Mouse (Mus musculus) monocyte, adult 5-6 weeks (primary cell): Measurements from ENCODE around the gene Large1. TPM values are rescaled to one million over a fixed set of nuclear protein-coding genes. Genes with fewer than 3 reads are reported as not detected.
"Not testable (repeated sequence)": the region's sequence is repeated elsewhere in the genome, so short reads cannot be mapped to it uniquely, and the experiment has no call there.

Source experiments
- ATAC-seq: fragments of 153-309, 156-312 bp; replicated peaks from 2 replicates; pipeline ENCODE4 v1.8.0; 2017; ENCODE audit warnings: mild to moderate bottlenecking; ENCODE audit not compliant: low TSS enrichment, insufficient number of reproducible peaks, severe bottlenecking, poor library complexity, low FRiP score
- total RNA-seq: library from RNA; stranded (forward); fragments of 200-1000, 200-491, 200-594 nt; gene quantifications from 3 replicates; pipeline ENCODE4 v1.2.3, GENCODE M21; 2017

The Large1 gene
- 1.1 to 2.2 TPM (median 1.2 TPM) in 3 replicates for total RNA-seq

DNA sequence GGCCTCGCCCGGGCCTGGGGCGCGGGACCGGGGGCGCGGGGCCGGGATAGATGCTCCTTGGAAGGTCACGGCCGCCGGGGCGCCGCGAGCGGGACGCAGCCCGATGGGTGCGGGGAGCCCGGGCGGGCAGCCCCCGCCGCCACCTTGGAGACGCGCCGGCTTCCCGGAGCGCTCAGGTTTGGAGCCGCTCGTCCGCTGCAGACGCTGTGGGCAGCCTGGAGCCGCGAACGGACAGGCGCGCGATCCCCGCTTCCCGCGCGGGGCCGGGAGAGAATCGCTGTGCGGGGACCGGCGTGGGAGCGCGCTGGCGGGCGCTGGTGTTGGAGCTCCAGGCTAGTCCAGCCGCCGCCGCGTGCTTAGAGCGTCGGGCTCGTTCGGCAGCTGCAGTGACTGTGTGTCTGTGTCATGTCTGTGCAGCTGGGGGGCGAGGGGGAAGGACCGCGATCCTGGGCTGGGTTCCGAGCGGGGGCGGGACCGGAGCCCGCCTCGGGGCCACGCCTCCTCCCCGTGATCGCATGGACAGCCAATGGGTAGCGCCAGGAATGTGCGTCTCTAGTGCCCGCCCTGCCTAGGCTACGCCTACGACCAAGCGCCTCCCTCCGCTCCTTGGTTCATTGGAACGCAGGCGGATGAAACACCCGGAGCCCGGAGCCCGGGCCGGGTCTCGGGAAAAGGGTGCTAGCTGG lies at the start of gene Large1:
Gene Large1 (minus strand): TSS at position 433 of the 686 bp plus-strand sequence.
- ATAC-seq = peak; percentile 96

DNA sequence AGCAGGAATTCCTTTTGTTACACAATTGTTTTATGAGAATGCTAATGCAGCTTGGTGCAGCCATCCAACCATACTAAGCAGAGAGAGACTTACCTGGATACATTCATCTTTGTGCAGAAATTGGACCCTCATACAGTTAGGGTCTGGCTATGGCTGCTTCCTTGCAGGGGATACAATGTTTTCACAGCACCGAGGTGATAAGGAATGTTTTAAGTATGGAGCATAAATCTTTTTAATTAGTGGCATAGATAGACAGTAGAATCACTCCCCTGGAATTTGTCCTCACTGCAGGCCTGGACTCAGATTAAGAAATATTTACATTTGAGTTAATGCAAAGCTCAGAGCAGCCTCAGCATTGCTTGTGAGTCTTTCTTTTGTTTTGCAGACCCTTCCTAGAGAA lies 47.0 kb upstream of the Large1 start:
- no peak for ATAC-seq

DNA sequence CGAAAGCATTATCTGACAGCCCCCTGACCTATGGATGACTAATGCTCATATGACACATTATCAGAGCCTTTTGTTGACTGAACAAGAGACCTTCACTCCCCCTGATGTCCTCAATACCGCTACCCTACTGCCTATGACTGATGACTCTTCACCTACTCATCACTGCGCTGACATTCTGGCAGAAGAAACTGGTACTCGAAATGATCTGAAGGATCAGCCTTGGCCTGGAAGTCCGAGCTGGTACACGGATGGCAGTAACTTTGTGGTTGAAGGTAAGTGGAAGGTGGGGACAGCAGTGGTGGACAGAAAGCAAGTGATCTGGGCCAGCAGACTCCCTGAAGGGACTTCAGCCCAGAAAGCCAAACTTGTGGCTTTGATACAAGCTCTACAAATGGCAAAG lies 19.7 kb upstream of the Large1 start:
- not testable (repeated sequence) for ATAC-seq

DNA sequence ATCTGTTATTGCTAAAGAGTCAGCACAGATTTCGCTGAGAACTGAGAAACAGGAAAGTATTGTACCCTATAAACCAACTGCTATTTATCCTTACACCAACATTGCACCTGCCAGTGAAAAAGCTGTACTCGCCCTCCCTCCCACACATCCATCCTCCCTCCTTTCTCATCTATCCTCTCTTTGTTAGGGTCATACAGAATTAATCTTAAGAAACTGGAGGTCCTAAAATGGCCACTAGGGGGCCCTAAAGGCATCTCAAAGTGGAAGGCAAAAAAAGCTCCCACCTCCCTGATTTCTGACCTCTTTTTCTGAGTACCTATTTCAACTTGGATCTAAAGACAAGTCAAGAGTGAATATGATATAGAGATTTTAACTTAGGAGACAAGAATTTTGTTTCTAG lies 2.6 kb upstream of the Large1 start:
- ATAC-seq = no peak

DNA sequence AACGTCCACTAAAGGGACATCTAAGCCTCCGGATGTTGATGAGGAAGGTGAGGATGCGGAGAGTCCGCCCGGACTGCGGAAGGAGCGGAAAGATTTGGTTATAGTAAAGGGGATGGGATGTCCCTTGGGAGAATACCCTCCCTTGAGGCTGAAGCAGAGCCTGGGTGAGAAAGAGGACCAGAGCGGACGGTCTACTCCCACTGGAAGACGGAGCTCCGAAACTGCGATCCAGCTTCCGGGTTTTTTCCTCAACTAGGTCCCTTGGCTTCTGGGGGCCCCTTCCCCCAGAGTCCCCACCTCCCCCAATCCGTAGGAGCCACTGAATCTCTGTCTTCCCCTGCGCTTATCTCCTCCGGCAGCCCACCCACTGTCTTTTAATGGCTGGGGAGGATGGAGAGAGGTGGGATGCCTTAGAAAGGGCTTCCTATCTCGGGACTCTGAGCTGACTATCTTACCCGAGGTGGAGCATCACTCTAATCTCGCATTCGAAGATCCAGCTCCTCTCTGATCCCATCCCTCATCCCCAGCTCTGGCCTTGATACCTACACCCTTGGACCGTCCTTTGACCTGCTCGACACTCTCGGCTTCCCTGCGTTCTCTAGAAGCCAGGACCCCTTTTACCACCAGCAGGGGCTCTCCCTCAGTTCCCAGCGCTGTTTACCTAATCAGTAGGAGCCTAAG lies 1.0 kb upstream of the Large1 start:
- ATAC-seq = no peak

DNA sequence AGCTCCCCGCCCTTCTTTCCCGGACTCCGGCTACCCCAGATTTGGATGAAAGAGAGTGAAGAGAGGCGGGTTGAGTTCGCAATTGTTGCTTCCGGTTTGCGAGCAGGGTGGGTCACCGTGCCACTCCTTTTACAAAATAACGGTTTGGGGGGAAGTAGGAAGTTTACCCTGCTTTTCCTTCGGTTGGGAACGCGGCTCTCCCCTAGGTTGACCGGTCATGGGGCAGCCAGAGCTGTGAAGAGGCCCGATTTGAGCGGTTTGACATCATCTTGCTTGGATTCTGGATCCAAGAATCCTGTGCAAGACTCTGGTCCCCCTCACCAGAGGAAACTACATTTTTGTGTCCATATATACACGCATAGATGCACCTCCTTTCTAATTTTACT lies 447 bp upstream of the Large1 start:
- no peak for ATAC-seq

DNA sequence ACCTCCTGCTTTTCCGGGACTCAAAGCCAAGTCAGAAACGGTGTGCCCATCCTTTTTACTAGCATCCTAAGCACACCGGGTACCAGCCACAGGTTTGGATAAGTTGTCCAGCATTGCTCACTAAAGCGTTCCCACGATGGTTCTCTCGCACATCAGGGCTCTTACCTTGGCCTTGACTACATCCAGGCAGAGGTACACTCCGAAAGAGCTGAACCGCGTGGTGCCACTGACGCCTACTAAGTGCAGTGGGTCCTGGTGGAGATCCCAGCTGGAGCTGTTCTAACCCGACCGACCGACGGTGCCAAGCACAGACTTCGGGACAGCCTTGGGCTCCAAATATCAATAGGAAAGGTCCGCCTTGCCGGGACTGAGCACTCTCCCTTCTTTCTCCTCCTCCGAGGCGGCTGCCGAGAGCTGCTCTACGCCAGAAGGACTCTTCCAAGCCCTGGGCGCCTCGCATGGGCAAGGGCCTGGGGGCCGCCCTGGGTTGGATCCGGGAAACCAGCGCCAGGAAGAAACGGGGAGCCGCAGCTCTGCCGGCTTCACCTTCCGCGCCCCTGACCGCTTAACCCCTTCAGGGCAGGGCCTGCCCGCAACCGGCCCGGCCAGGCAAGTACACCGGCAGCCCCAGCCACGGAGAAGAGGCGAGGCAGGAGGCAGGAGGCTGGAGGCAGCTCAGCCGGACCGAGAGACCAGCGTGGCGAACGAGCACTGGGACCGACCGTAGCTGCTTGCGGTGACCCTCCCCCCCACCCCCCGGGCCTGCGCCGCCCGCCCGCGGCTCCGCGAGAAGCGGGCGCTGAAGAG lies 836 bp downstream of the Large1 start:
- ATAC-seq = no peak

DNA sequence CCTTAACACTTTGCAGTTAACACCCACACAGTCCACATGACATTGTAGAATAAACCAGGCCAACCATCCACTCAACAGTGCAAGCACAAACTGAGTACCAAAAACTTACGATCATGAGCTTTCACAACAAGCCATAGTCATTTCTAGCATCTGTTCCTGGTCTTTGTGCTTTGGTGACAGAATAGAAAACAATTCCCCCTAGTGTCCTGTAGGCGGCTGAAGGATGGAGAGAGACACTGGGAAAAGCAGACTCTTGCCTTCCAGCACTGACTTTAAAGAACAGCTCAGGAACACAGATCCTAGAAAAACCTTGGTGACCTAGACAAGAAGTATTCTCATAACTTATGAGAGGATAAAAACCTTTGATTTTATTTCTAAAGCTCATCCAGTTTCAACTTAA lies 3.0 kb downstream of the Large1 start:
- no peak for ATAC-seq

DNA sequence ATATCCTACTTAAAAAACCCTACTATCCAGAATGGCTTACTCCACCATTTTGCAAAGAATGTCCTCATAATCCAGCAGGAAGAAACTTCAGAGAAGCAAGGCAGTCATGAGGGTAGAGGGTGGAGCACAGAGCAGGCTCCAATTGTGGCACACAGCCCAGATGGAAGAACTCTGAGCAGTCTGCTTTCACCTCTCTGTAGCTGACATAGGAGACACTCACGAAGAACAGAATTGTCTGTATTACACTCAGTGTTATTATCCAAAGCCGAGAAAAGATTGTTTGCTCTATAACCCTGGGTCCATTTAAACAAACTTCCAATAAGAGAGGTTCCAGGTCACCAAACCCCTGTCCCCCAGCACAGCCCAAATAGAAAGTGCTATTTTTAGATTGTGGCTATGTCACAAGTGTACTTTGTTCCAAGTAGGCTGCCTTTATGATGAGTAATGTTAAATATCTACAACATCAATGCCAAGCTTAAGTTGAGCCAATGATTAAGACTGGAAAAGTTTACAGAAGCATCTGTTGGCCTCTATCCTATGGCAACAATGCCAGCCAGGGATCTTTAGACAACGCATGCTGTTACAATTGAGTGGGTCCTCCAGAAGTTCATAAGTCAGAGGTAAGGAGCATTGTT lies 10.5 kb downstream of the Large1 start:
- ATAC-seq = no peak

DNA sequence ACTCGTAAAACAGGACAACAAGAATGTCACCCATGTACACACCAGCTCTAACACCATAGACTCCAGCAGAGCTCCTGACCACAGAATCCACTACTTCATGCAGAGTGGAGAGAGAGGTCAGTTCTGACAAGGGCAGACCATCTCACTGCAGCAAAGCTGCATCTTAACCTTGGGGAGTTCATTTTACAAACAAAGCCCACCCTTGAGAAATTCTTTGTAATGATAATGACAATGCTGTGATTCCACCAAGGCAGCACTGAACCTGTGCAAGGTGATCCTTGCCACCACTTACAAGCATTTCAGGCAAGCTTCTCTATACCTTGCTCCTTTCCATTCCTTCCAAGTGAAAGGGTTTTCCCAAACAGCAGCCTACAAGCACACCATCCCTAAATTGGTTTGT lies 16.5 kb downstream of the Large1 start:
- ATAC-seq = no peak

DNA sequence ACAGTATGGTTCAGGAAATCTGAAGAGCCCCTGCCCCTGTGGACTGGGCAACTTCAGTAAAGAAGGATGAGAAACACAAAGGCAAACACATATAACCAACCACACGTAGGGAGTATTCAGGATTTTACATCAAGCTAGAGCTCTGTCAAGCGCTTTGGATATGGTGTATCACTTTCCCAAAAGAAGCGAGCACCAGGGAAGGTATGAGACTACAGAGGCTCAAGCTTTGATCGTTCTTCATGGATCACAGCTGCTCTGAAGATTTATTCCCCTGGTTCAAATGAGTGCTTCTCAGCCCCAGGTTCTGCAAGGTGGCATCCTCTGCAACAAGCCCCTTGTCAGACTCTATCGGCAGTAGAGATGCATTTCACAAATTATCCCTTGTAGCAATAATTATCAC lies 24.2 kb downstream of the Large1 start:
- ATAC-seq = no peak

DNA sequence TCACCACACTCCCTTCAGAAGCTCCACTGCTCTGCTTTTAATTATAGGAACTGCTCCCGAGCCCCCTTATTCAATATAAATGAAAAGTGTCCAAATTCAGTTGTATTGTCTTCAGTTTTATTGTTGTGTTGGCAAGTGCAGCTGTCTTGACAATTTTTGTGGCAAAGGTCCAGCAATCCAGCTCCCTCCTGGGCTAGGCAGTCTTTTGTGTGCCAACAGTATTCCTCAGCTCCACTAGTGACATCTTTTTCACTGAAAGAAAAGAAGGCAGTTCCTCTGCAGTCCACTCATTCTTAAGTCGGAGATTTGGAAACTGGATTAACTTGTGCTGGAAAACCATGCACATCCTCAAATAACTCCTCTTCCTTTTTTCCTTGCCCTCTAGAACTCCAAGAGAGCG lies 25.3 kb downstream of the Large1 start:
- ATAC-seq = no peak

DNA sequence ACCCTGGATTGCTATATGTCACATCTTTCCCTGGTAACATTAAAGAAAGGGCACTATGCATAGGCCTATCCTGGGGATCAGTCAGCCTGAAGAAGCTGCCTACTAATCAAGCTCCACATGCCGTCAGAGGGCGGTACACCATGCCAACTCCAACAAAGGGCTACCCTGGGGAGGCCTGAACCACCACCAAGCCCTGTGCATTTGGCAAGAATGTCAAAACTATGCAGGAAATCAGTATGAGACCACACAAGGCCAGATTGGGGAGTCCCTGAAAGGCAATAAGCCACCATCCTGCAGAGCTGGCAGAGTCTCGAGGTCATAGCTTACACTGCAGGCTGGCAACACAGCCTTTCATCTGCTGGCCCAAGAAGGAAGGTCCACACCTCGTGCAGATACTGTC lies 28.7 kb downstream of the Large1 start:
- ATAC-seq = no peak

DNA sequence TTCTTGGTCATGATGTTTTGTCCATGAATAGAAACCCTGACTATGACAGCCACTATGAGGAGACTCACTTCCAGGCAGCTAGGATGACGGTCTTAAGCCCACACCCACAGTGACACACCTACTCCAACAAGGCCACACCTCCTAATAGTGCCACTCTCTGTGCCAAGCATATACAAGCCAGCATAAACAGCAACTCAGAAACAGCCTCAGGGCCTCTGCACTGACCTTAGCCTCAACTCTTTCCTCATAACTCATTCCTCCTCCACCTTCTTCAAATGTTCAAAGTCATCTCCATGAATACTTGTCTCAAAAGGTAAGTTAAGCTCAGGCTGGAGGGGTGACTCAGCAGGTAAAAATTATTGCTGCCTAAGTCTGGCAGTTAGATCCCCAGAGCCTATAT lies 29.7 kb downstream of the Large1 start:
- no peak for ATAC-seq

DNA sequence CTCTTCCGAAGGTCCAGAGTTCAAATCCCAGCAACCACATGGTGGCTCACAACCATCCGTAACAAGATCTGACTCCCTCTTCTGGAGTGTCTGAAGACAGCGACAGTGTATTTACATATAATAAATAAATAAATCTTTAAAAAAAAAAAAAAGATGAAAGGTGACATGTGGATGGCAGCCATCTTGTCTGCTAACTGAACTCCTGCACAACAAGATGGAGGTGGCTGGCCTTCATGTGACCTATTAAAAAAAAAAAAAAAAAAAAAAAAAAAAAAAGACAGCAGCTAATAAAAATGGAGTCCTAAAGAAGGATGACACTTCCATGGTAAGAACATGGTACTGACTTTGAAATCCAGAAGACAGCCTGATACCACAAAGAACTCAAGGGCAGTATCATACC lies 33.8 kb downstream of the Large1 start:
- peak; percentile 100 for ATAC-seq

DNA sequence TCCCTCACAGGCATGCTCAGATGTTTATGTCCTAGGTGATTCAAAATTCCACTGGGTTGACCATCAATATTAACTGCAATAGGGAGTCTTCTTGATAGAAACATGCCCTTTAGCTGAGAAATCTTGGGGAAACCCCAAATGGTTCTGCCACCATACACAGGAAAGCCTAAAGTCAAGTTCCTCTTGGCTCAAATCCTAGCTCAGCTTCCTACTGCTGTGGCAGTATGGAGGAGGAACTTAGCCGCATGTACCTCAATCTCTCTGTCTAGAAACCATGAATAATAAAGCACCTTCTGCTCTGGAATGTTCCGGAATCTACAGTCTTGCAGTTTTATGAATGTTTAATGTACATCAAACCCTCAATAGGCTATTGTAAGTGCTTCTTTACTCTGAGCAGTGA lies 39.4 kb downstream of the Large1 start:
- no peak for ATAC-seq

DNA sequence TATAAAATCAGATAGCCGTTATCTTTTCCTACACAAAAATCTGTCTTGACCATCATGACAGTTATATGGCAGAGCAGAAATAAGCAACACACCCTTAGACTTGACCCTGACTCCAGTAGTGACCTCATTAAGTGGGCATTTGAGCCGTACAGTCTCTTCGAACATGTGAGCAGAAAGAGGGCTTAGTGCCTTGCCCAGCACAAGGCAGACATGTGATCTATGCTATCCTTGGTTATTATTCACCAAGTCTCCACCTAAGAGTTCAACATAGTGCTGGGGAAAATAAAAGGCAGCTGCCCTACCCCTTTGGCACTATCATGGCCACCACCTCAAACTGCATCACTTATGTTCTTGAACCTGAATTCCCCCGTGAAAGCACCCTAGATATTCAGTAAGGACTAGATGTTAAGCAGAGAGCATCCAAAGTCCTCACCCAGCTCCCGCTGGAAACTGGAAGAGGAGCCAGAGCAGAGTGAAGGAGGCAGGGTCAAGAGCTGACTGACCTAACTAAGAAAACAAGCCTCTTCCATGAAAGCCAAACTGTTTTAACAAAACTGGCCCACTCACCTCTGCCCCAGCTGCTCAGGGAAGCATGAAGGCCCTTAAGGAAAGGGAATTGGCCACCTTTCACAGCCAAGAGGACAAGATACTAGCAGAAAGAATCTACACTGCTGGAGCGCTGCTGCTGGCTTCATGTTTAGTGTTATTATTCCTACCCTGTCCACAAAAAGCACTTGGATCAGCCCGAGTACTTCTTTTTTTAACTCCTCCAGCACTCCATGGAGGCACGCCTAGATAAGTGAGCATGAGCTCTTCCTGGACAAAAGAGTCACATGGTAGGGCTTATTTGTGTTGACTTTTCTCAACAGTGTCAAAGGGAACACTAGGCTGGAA lies 40.4 kb downstream of the Large1 start:
- no peak for ATAC-seq

DNA sequence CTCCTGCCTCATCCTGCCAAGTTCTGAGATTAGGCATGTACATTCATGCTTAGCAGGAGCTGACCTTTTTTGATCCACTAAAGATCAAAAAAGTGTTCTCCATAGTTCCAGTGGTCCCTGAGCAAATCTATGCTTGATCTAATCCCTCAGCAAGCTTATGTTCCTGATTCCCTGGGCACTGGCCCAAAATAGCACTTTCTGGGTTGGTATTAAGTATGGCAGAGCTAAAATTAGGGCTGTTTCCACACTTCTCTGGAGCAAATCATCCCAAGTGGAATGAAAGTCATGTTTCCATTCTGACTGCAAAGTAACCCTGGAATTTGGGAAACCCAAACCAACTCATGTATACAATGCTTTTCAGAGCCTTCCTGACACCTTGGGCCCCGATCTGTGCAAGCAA lies 42.9 kb downstream of the Large1 start:
- ATAC-seq = no peak
